Mouse (Mus musculus) hindbrain, postnatal 0 days (tissue): Measurements from ENCODE around the gene Hmga1. TPM values are rescaled to one million over a fixed set of nuclear protein-coding genes. Genes with fewer than 3 reads are reported as not detected.
A peak's percentile ranks its signal among the peaks of the same experiment; 100 is the strongest.

Experiments used
- ATAC-seq: fragments of 200-750 bp; cut with Nextera tagmentation; 2 replicates; pipeline ENCODE4 v1.8.0; 2017; ENCODE audit warnings: mild to moderate bottlenecking, moderate TSS enrichment, moderate library complexity
- DNase-seq: peaks from one replicate; pipeline ENCODE4 v3.0.0-alpha.2; 2015; ENCODE audit warnings: low spot score
- H3K27ac ChIP-seq: fragments of 300-500 bp; sonication (generic); 2 replicates; pipeline ENCODE4 v1.5.1; 2014; ENCODE audit warnings: mild to moderate bottlenecking
- H3K27me3 ChIP-seq: fragments of 300-500 bp; sonication (generic); 2 replicates; pipeline ENCODE4 v1.6.1; 2014; ENCODE audit warnings: low read length, mixed read lengths; ENCODE audit not compliant: insufficient read depth
- H3K36me3 ChIP-seq: fragments of 300-500 bp; sonication (generic); 2 replicates; pipeline ENCODE4 v1.6.1; 2014; ENCODE audit warnings: low read length, mixed read lengths; ENCODE audit not compliant: insufficient read depth
- H3K4me1 ChIP-seq: fragments of 300-500 bp; sonication (generic); 2 replicates; pipeline ENCODE4 v1.6.1; 2014; ENCODE audit warnings: antibody characterized with exemption, low read length, mixed read lengths; ENCODE audit not compliant: insufficient read depth
- H3K4me2 ChIP-seq: fragments of 300-500 bp; sonication (generic); 2 replicates; pipeline ENCODE4 v1.6.1; 2014; ENCODE audit warnings: low read depth, mild to moderate bottlenecking, low read length, moderate library complexity, mixed read lengths
- H3K4me3 ChIP-seq: fragments of 300-500 bp; sonication (generic); 2 replicates; pipeline ENCODE4 v1.5.1; 2014; ENCODE audit warnings: low read length
- H3K9ac ChIP-seq: fragments of 300-500 bp; sonication (generic); replicated peaks from 2 replicates; pipeline ENCODE4 v1.6.1; 2014; ENCODE audit warnings: mild to moderate bottlenecking, low read length, moderate library complexity, mixed read lengths
- H3K9me3 ChIP-seq: fragments of 300-500 bp; sonication (generic); 2 replicates; pipeline ENCODE4 v1.6.1; 2016; ENCODE audit warnings: low read length, mixed read lengths
- CTCF ChIP-seq: IDR thresholded peaks from 2 replicates; pipeline ENCODE4 v1.5.1; 2016; ENCODE audit warnings: antibody characterized with exemption, control low read depth, low read depth
- WGBS: fragments of 180-500 bp; shearing (Covaris S2); extraction: QIAGEN DNeasy Blood & Tissue Kit; methylation state at CpG from one replicate; pipeline ENCODE4 v1.1.7; 2014; 5-methylcytosine and 5-hydroxymethylcytosine counted together
- polyA plus RNA-seq: library from polyadenylated mRNA; unstranded; fragments of >200 nt; fragmentation: Nextera tagmentation; extraction: Ambion mirVana; gene quantifications from 2 replicates; pipeline ENCODE4 v1.2.1, GENCODE M21; 2015
- total RNA-seq: library from RNA; depleted of rRNA; stranded (reverse); fragments of >200 nt; gene quantifications from 2 replicates; pipeline ENCODE4 v1.2.3, GENCODE M21; 2014

The Hmga1 gene
- total and polyA plus RNA-seq, 2 experiments from 2014 or later, result 145 to 170 TPM

GRCm38 (mm10) chr17:27574470-27575115, 18.3 kb downstream of the Hmga1 start:
- peak; percentile 73 for ATAC-seq
- Histone ChIP-seq H3K9ac (no peak overlapping the region), H3K27me3 (no peaks in the 10 kb centered on the region), H3K27ac (peak overlapping the region; percentile 80), H3K9me3 (no peaks in the 10 kb centered on the region), H3K4me3 (no peak overlapping the region), H3K36me3 (0 out of 2 replicates have a peak, but pooled peaks cover 7% of the 10 kb centered on the region), H3K4me1 (peaks cover 9% of the 10 kb centered on the region), H3K4me2 (no peak overlapping the region)
- TF ChIP-seq CTCF, result no peak
- DNase-seq, result peak; percentile 84
- 56% methylated on average over 15 of the region's 16 CpGs for WGBS

GRCm38 (mm10) chr17:27575116-27575776, 18.9 kb downstream of the Hmga1 start:
- ATAC-seq (no peak), DNase-seq (no peak)
- no peak overlapping the region for H3K9ac ChIP-seq
- H3K27ac ChIP-seq, result peak overlapping the region; percentile 80; the same call in 1 of the 2 replicates
- no peak overlapping the region for H3K4me3 ChIP-seq
- H3K36me3 ChIP-seq, result 0 out of 2 replicates have a peak, but pooled peaks cover 7% of the 10 kb centered on the region
- TF ChIP-seq CTCF, result no peak
- no peaks in the 10 kb centered on the region for H3K9me3 ChIP-seq
- 59% methylated on average over 10 of the region's 10 CpGs for WGBS
- peaks cover 9% of the 10 kb centered on the region for H3K4me1 ChIP-seq
- no peak overlapping the region for H3K4me2 ChIP-seq
- H3K27me3 ChIP-seq, result no peaks in the 10 kb centered on the region

GRCm38 (mm10) chr17:27576056-27576455, 19.8 kb downstream of the Hmga1 start:
- Histone ChIP-seq H3K4me1 (peaks cover 9% of the 10 kb centered on the region), H3K4me3 (no peak overlapping the region), H3K36me3 (peaks cover 15% of the 10 kb centered on the region; the same call in 1 of the 2 replicates), H3K9ac (no peak overlapping the region), H3K27ac (peak overlapping the region; percentile 80; the same call in 1 of the 2 replicates), H3K9me3 (no peaks in the 10 kb centered on the region), H3K4me2 (no peak overlapping the region), H3K27me3 (no peaks in the 10 kb centered on the region)
- 85% methylated on average over 7 of the region's 7 CpGs for WGBS
- TF ChIP-seq CTCF, result no peak
- no peak for DNase-seq
- ATAC-seq, result no peak

DNA sequence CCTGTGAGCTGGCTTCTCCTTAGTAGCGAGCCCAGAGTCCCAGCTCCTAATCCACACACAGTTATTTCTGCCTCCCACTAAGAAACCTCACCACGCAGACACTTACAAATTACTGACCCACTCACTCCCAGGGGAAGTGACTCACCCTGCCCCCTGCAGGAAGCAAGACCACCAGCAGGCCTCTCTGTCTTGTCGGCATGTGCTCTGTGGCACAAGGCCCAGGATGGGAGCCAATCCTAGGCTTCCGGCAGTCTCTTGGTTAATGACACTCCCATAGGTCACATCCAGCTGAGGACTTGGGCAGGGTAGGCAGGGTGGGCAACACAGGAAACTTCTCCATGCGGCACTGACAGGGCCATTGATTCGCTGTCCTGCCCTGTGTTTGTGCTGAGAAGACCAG, 21.2 kb downstream of the Hmga1 start:
- no peaks in the 10 kb centered on the region for H3K27me3 ChIP-seq
- H3K27ac ChIP-seq, result peak overlapping the region; percentile 60; the same call in 1 of the 2 replicates
- H3K4me3 ChIP-seq, result no peak overlapping the region
- H3K9me3 ChIP-seq, result no peaks in the 10 kb centered on the region
- H3K36me3 ChIP-seq, result peaks cover 23% of the 10 kb centered on the region; the same call in 1 of the 2 replicates
- ATAC-seq, result peak; percentile 36; the same call in 1 of the 2 replicates
- H3K9ac ChIP-seq, result no peak overlapping the region
- peak; percentile 66 for DNase-seq
- TF ChIP-seq CTCF, result peak; percentile 57
- H3K4me1 ChIP-seq, result peaks cover 9% of the 10 kb centered on the region
- 44% methylated on average over 6 of the region's 6 CpGs for WGBS
- no peak overlapping the region for H3K4me2 ChIP-seq

DNA sequence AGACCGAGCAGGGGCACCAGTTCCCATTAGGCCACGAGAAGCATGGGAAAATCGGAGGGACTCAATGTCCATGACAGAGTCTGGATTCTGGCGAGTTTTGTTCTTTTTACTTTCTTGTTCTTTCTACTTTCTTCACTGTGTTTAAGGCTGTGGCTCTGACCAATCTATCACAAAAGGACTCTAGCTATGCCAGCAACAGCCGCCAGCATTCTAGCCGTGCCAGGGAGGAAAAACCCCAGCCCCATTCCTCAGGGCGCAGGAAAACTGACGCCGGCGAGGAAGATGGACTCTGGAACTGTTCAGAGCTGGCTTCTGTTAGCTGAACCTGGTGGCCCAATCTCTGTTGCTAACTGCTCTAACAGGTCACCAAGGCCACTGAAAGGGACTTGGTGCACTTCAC, 22.2 kb downstream of the Hmga1 start:
- H3K9me3 ChIP-seq, result no peaks in the 10 kb centered on the region
- no peak for TF ChIP-seq CTCF
- peaks cover 28% of the 10 kb centered on the region; the same call in 1 of the 2 replicates for H3K36me3 ChIP-seq
- H3K9ac ChIP-seq, result no peak overlapping the region
- WGBS, result 63% methylated on average over 10 of the region's 10 CpGs
- peak overlapping the region; percentile 69 for H3K27ac ChIP-seq
- H3K4me2 ChIP-seq, result no peak overlapping the region
- peak; percentile 57; the same call in 1 of the 2 replicates for ATAC-seq
- H3K4me3 ChIP-seq, result no peak overlapping the region
- DNase-seq, result peak; percentile 71
- H3K27me3 ChIP-seq, result no peaks in the 10 kb centered on the region
- peaks cover 9% of the 10 kb centered on the region for H3K4me1 ChIP-seq

DNA sequence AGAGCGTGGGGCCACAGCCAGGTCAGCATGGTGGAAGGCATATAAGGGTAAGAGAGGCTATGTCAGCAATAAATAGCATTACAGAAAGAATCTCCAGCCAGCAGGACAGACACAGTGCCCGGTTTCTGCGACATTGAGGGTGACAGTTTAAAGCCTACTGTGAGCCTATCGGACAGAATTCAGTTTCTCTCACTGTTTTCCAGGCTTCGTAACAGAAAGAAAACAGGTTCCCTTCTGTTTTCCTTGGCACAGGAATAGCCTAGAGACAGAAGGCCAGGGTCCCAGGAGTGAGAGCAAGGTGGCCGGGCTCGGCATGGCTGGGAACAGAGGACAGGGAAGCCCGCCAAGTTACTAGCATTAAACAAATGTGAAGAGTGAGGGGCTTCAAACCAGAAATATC, 23.5 kb downstream of the Hmga1 start:
- ATAC-seq, result no peak
- Histone ChIP-seq H3K9ac (no peak overlapping the region), H3K4me3 (no peak overlapping the region), H3K36me3 (peaks cover 28% of the 10 kb centered on the region; the same call in 1 of the 2 replicates), H3K27ac (peak overlapping the region; percentile 69; the same call in 1 of the 2 replicates), H3K4me2 (no peak overlapping the region), H3K27me3 (no peaks in the 10 kb centered on the region), H3K4me1 (peaks cover 5% of the 10 kb centered on the region; the same call in 1 of the 2 replicates), H3K9me3 (no peaks in the 10 kb centered on the region)
- peak; percentile 61 for DNase-seq
- no peak for TF ChIP-seq CTCF
- 58% methylated on average over 8 of the region's 8 CpGs for WGBS
